Mouse (Mus musculus) cerebellum, adult (tissue): Measurements from ENCODE around the gene Prkd2.

Experiments
- ATAC-seq: cut with Nextera tagmentation; 2 replicates; pipeline ENCODE4 v1.9.2; 2017; ENCODE audit warnings: mild to moderate bottlenecking, moderate library complexity, mixed read lengths; ENCODE audit not compliant: insufficient number of reproducible peaks, low FRiP score, low TSS enrichment

Prkd2 gene

GRCm38 (mm10) chr7:16842645-16843063 is at the start of gene Prkd2:
Gene Prkd2, plus strand, starts transcription at chr7:16842902.
- peak; percentile 69 for ATAC-seq

DNA sequence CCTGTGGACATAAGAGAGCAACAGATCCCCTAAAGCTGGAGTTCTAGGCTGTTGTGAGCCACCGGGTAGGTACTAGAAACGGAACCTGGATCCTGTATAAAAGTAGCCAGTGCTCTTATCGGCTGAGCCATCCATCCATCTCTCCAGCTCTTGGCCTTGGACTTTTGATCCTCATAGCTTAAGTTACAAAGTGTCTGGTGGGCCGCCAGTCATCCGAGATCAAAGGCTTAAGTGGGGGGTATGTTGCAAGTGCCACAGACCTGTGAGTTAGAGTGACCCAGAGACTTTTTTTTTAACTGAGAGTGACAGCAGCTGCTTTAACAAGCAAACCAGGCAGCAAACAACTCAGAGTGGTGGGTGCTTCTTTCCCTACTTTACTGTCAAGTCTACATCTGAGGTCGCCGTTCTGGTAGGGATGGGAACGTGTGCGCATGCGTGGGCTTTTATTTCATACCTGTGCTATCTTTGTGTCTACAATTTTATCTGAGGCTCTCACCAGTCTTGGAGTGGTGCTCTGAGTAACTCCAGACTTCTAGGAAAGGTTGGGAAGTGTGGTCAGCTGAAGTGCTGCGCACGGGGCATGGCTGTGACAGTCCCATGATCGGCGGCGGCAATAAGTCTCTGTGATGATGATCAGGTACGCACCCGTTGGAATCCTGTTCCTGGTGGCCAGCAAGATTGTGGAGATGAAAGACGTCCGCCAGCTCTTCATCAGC is 49.5 kb upstream of the Prkd2 start:
- no peak for ATAC-seq

DNA sequence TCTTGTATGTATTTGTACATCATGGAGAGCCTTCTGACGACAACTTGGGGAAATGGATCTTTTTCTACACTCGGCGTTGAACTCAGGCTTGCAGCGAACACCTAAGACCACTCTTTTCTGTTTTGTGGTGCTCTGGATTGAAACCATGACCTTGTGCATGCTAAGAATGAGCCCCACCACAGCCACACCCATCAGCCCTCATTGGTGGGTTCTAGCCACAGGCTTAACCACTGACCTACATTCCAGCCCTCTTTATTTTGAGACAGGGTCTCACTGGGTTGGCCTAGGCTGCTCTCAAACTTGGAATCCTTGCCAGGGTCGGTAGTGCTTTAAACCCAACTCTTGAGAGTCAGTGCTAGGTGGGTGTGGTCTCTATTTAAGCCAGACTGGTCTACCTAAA is 47.8 kb upstream of the Prkd2 start:
- no peak for ATAC-seq

GRCm38 (mm10) chr7:16804409-16805028 is 38.2 kb upstream of the Prkd2 start:
- ATAC-seq, result no peak

- no peak for ATAC-seq
Measured at GRCm38 (mm10) chr7:16807936-16808335, 34.8 kb upstream of the Prkd2 start.

- ATAC-seq, result no peak
Measured at GRCm38 (mm10) chr7:16808647-16809046, 34.1 kb upstream of the Prkd2 start.

DNA sequence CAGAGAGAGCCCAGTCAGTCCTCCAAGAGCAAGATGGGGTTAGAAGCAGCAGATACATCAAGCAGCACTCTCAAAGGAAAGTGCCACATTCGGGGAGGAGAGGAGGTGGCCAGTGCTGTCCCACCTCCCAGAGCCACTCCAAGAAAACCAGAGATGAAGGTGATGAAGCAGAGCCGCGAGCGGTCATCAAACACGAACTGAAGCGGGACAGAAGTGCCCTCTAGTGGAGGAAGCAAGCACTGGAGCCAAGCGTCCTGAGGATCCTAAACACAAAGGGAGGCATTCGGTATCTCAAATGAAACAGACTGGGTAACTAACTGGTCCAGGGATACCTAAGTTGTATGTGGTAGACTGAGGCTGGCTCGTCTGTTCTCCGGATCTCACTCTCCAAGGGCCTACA is 33.0 kb upstream of the Prkd2 start:
- peak; percentile 60; the same call in 1 of the 2 replicates for ATAC-seq

DNA sequence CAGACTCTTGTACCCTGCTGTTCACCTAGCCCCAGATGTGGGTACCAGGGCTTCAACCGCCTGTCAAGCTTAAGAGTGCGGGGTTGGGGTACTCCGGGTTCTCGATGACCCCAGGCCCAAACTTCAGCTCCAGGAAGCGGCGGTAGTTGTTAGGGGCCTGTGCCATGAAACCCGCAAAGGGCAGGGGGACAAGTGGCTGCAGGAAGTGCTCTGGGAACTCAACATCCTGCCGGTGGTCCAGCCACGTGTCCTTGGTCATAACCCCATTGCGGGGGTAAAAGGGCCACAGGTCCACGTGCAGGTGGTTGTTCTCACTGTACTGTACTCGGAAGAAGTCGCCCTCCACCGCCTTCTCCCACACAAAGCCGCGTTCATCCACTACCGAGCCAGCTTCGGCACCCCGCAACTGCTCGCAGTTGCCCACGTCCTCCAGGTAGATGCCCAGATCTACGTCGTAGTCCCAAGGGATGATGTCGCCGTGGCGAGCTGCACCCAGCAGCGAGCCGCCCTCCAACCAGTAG is 32.2 kb upstream of the Prkd2 start:
- peak; percentile 8; the same call in 1 of the 2 replicates for ATAC-seq

- ATAC-seq, result 0 out of 2 replicates have a peak, but pooled peaks have one; percentile 24
Measured at GRCm38 (mm10) chr7:16810920-16811648, 31.6 kb upstream of the Prkd2 start.

DNA sequence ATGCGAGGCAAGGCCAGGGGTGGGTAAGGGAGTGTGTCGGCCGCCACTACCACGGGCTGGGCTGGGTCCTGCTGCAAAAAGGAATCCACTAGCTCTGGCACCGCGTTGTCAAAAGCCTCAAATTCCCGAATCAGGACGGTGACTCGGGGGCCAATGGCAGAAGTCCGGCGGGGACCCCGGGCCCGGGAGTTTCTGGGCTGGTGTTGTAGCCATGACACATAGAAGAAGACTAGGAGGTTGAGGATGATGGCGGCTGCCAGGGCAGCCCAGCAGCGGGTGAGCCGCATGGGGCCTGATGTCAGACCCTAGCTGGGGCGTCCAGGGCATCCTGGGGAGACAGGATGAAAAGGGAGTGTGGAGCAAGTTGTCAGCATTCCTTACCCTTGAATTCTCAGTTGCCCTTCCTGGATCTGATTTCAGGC is 31.0 kb upstream of the Prkd2 start:
- no peak for ATAC-seq

GRCm38 (mm10) chr7:16812505-16812904 is 30.2 kb upstream of the Prkd2 start:
- no peak for ATAC-seq

- ATAC-seq, result no peak
Measured at GRCm38 (mm10) chr7:16815351-16815941, 27.3 kb upstream of the Prkd2 start, which contains the start of gene Strn4. Gene Strn4, plus strand, starts transcription at chr7:16815889.

DNA sequence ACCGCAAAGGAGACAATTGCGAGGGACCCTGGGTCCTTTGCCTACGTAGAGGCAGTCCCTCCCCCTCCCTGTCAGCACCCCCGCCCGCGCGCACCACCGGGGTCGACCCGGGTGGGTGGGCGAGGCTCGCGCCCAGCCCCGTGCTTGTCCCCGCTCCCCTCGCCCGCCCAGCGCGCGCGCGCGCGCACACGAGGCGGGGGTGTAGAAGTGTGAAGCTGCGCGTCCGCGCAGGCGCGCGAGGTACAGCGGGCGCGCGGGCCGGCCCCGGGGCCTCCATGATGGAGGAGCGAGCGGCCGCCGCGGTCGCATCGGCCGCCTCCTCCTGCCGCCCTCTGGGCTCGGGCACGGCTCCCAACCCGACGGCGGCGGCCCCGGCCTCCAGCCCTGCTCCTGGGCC is 26.6 kb upstream of the Prkd2 start:
- ATAC-seq, result peak; percentile 53; the same call in 1 of the 2 replicates

DNA sequence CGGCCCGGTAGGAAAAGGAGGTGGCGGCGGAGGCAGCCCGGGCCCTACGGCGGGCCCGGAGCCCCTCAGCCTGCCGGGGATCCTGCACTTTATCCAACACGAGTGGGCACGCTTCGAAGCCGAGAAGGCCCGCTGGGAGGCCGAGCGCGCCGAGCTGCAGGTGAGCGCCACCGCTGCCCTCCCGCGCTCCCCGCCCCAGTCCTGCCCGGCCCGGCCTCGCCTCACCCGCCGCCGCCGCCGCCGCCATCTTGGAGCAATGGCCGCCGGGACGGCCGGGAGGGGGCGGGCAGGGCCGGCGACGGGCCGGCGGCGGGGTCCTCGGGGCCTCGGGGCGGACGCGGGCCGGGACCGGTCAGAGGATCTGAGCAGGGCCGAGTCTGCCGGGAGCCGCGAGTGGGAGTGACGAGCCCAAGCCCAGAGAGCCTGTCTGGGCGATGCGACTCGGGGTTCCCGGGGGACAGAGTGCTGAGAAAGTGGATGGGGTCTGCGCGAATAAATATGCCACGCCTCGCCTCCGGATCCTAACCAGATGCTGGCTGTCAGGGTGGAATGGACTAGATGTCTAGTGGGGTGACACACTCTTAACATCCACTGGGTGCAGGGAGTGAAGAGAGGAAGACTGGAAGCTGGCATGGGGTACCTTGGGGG is 26.1 kb upstream of the Prkd2 start, which contains the start of gene Fkrp:
Fkrp (minus strand) TSS at position 258 of the 648 bp plus-strand sequence.
- peak; percentile 50; the same call in 1 of the 2 replicates for ATAC-seq

- ATAC-seq, result no peak
Measured at GRCm38 (mm10) chr7:16817693-16818092, 25.0 kb upstream of the Prkd2 start.

DNA sequence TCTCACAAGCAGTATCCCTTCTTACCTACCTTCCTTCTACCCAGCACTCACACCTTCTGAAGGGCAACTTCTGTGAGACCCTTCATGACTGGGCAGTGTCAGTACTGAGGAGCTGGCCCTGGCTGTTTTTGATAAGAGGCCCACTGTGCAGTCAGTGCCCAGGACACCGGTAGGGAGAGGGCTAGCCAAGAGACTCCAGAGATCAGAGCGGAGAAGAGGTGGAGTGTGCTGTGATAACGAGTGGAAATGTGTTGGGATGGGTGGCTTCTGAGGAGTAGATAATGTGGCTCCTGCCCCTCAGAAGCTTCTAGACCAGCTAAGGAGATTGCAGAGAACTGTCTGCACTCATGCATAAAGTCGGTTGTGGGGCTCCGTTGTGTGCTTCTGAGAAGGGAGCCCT is 22.9 kb upstream of the Prkd2 start:
- ATAC-seq, result no peak

GRCm38 (mm10) chr7:16820271-16820763 is 22.4 kb upstream of the Prkd2 start:
- no peak for ATAC-seq

- ATAC-seq, result no peak
Measured at GRCm38 (mm10) chr7:16821091-16821490, 21.6 kb upstream of the Prkd2 start.

- ATAC-seq, result no peak
Measured at GRCm38 (mm10) chr7:16821669-16822101, 21.0 kb upstream of the Prkd2 start.

GRCm38 (mm10) chr7:16823734-16824133 is 19.0 kb upstream of the Prkd2 start:
- ATAC-seq, result no peak
